In the genomic region with DNA sequence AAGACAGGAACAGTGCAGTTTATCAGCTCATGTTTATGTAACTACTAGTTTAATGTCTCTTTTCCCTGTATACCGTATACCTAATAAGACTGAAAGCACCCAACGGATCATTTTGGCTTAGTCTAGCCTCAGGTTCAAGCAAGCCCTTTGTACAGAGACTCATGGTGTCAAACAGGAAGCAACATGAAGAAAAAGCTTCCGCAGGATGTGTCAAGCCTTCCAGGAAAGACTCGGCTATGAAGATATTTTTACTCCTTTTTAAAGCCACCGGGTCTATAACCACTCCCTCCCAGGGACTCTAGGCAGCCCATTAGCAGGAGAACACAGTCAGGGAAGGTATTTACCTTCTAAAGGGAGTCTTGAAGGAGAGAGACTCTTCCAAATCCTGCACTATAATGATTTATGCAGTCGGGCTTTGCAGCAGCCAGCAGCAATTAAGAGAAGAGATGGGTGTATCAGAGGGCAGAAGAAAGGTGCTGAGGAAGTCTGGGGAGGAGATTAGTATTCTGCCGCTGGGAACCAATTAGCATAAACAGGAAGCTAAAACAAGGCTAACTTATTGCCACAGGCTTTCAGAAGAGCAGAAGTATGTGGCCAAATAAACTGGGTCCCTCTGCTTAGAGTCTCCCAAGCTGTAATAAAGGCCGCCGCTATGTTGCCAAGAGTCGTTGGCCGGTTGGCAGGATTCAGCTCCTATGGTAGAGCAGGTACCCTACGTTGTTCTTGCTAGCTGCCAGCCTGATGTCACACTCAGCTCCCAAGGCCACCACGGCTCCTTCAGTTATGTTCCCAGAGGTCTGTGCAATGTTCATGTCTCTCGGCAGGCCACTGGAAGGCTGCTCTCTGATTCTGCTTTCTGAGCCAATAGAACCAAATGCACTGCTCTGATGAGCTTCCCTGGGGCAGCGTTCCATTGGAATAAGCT, we compare ENCODE assay signal across 10 mouse cellular contexts.
A peak's percentile ranks its signal among the peaks of the same experiment; 100 is the strongest.
DNase-seq lines count a peak whose midpoint lies in the region; ATAC-seq and TF ChIP-seq lines count a peak whose summit lies in the region.
"Had no signal": no experiment of that assay in that cellular context is flagged by ENCODE, and none has a peak within 500 bp of the region (broad histone marks: within the 10 kb centered on the region; RNA-seq: fewer than 3 reads in every experiment).

No protein-coding gene starts in this region.

- DNase-seq in hindbrain, embryonic 14.5 days (ENCODE audit: low spot score), result no peak
- peak; percentile 33 for DNase-seq in MEL (ENCODE audit: low read depth, low spot score)
- DNase-seq in cerebellum, adult 9-10 months, result peak; percentile 41
- DNase-seq in layer of hippocampus, adult 9-11 months, result no peak
- no peak for DNase-seq in left cerebral cortex, postnatal 10 days (ENCODE audit: extremely low spot score in 1 of 2, low spot score in 2 of 2)
- no peak for DNase-seq in heart, adult 18-20 months
- DNase-seq: embryo, embryonic 11 days had no signal

- no peak overlapping the region for H3K9ac ChIP-seq in hindbrain, embryonic 13.5 days
- no peak overlapping the region for H3K9ac ChIP-seq in hindbrain, embryonic 14.5 days
- no peak overlapping the region for H3K9ac ChIP-seq in MEL (ENCODE audit: control insufficient read depth, low read depth, low read length, poor library complexity, severe bottlenecking)
- no peak overlapping the region for H3K9ac ChIP-seq in midbrain, embryonic 15.5 days

- no peaks in the 10 kb centered on the region for H3K36me3 ChIP-seq in hindbrain, embryonic 13.5 days
- no peaks in the 10 kb centered on the region for H3K36me3 ChIP-seq in hindbrain, embryonic 14.5 days (replicated peaks; ENCODE audit: control insufficient read depth, insufficient read depth)
- no peaks in the 10 kb centered on the region for H3K36me3 ChIP-seq in MEL (ENCODE audit: control insufficient read depth in 1 of 2, insufficient read depth in 2 of 2, low read length in 2 of 2)
- no peaks in the 10 kb centered on the region for H3K36me3 ChIP-seq in midbrain, embryonic 15.5 days (replicated peaks)
- H3K36me3 ChIP-seq: G1E had no signal

- H3K9me3 ChIP-seq in hindbrain, embryonic 13.5 days, result no peaks in the 10 kb centered on the region
- no peaks in the 10 kb centered on the region for H3K9me3 ChIP-seq in hindbrain, embryonic 14.5 days (ENCODE audit: control insufficient read depth, low read length)
- H3K9me3 ChIP-seq in MEL (replicated peaks; ENCODE audit: insufficient read depth, low read length), result no peaks in the 10 kb centered on the region
- H3K9me3 ChIP-seq in midbrain, embryonic 15.5 days, result no peaks in the 10 kb centered on the region

- H3K27ac ChIP-seq in hindbrain, embryonic 13.5 days, result peak overlapping the region; percentile 66; the same call in 1 of the 2 replicates
- H3K27ac ChIP-seq in hindbrain, embryonic 14.5 days, result no peak overlapping the region
- no peak overlapping the region for H3K27ac ChIP-seq in MEL (ENCODE audit: control insufficient read depth, low read depth, low read length)
- H3K27ac ChIP-seq in midbrain, embryonic 15.5 days, result 0 out of 2 replicates have a peak overlapping the region, but pooled peaks have one; percentile 37

- intact Hi-C loops in left cerebral cortex, postnatal 10 days (cut with DNase I), result loop anchor here (10.0 kb wide), 1 partner anchor 463 kb away; no protein-coding TSS in a partner anchor

- no peak for TF ChIP-seq POLR2A in MEL (IDR thresholded peaks at IDR 0.05; ENCODE audit: control insufficient read depth in 1 of 2, insufficient read depth in 1 of 2, low read depth in 1 of 2, low read length in 2 of 2, poor library complexity in 1 of 2)

- H3K4me2 ChIP-seq in hindbrain, embryonic 13.5 days, result no peak overlapping the region
- H3K4me2 ChIP-seq in hindbrain, embryonic 14.5 days (replicated peaks), result no peak overlapping the region
- H3K4me2 ChIP-seq in midbrain, embryonic 15.5 days, result no peak overlapping the region

- no peak for ATAC-seq in hindbrain, embryonic 13.5 days (ENCODE audit: low FRiP score)
- ATAC-seq in hindbrain, embryonic 14.5 days (ENCODE audit: low FRiP score), result no peak
- ATAC-seq in midbrain, embryonic 15.5 days (replicated peaks), result no peak; the same call in 1 of the 2 replicates

- no peak for TF ChIP-seq RAD21 in MEL (IDR thresholded peaks at IDR 0.05; ENCODE audit: low read depth, low read length)

- WGBS in hindbrain, embryonic 13.5 days, result 73% methylated on average over 15 of the region's 15 CpGs
- 65% methylated on average over 15 of the region's 15 CpGs for WGBS in hindbrain, embryonic 14.5 days
- WGBS in midbrain, embryonic 15.5 days, result 60% methylated on average over 15 of the region's 15 CpGs

- H3K79me2 ChIP-seq in MEL (ENCODE audit: control insufficient read depth, insufficient read depth, low read length, poor library complexity), result no peaks in the 10 kb centered on the region

- H3K4me3 ChIP-seq in hindbrain, embryonic 13.5 days, result no peak overlapping the region
- H3K4me3 ChIP-seq in hindbrain, embryonic 14.5 days (replicated peaks; ENCODE audit: low read length), result no peak overlapping the region
- no peak overlapping the region for H3K4me3 ChIP-seq in MEL (ENCODE audit: control insufficient read depth in 1 of 2, insufficient read depth in 1 of 2, low read depth in 2 of 2, low read length in 2 of 2)
- no peak overlapping the region for H3K4me3 ChIP-seq in midbrain, embryonic 15.5 days

- TF ChIP-seq CTCF in MEL (IDR thresholded peaks at IDR 0.05 in 2 of 3, conservative IDR thresholded peaks at IDR 0.05 in 1 of 3; ENCODE audit: control insufficient read depth in 1 of 3, insufficient read depth in 1 of 3, low read depth in 2 of 3, low read length in 3 of 3, poor library complexity in 1 of 3, severe bottlenecking in 1 of 3), result no peak

- TF ChIP-seq EP300 in MEL (IDR thresholded peaks at IDR 0.05; ENCODE audit: low read depth in 1 of 2, low read length in 2 of 2), result no peak

- peaks cover 43% of the 10 kb centered on the region for H3K4me1 ChIP-seq in hindbrain, embryonic 13.5 days (replicated peaks)
- peaks cover 18% of the 10 kb centered on the region; the same call in 1 of the 2 replicates for H3K4me1 ChIP-seq in hindbrain, embryonic 14.5 days (replicated peaks; ENCODE audit: control insufficient read depth, insufficient read depth, low read length)
- no peaks in the 10 kb centered on the region for H3K4me1 ChIP-seq in MEL (ENCODE audit: control insufficient read depth in 1 of 2, insufficient read depth in 2 of 2, low read length in 2 of 2)
- H3K4me1 ChIP-seq in midbrain, embryonic 15.5 days, result peaks cover 14% of the 10 kb centered on the region

- H3K27me3 ChIP-seq in hindbrain, embryonic 13.5 days, result no peaks in the 10 kb centered on the region
- no peaks in the 10 kb centered on the region for H3K27me3 ChIP-seq in hindbrain, embryonic 14.5 days (ENCODE audit: control insufficient read depth, insufficient read depth, low read length)
- H3K27me3 ChIP-seq in MEL (ENCODE audit: control insufficient read depth in 1 of 2, insufficient read depth in 2 of 2, low read length in 2 of 2), result no peaks in the 10 kb centered on the region; a peak in 2 of 4 replicates
- H3K27me3 ChIP-seq in midbrain, embryonic 15.5 days (replicated peaks), result no peaks in the 10 kb centered on the region

TF ChIP-seq in MEL, 35 proteins besides CTCF, POLR2A, EP300 and RAD21:
- TF ChIP-seq MAX (IDR thresholded peaks at IDR 0.05; ENCODE audit: low read length), result no peak
- TF ChIP-seq BHLHE40 (IDR thresholded peaks at IDR 0.05; ENCODE audit: borderline replicate concordance, low read depth, low read length), result no peak
- no peak for TF ChIP-seq GABPA (IDR thresholded peaks at IDR 0.05; ENCODE audit: low read depth, low read length)
- no peak for TF ChIP-seq ZC3H11A (IDR thresholded peaks at IDR 0.05; ENCODE audit: low read depth, low read length)
- TF ChIP-seq MYB (IDR thresholded peaks at IDR 0.05; ENCODE audit: low read depth, low read length), result no peak
- TF ChIP-seq ELF1 (IDR thresholded peaks at IDR 0.05; ENCODE audit: low read depth, low read length), result no peak
- no peak for TF ChIP-seq SIN3A (IDR thresholded peaks at IDR 0.05; ENCODE audit: low read length)
- TF ChIP-seq ZKSCAN1 (IDR thresholded peaks at IDR 0.05; ENCODE audit: low read depth, low read length), result no peak
- no peak for TF ChIP-seq CHD2 (IDR thresholded peaks at IDR 0.05; ENCODE audit: low read length)
- TF ChIP-seq ETS1 (IDR thresholded peaks at IDR 0.05; ENCODE audit: low read depth, low read length), result no peak
- no peak for TF ChIP-seq MAZ (IDR thresholded peaks at IDR 0.05; ENCODE audit: low read depth, low read length)
- TF ChIP-seq USF1 (IDR thresholded peaks at IDR 0.05; ENCODE audit: low read depth, low read length), result no peak

Comparison
In these comparisons a context has a peak if more than half of its experiments do, and no peak if none do; other contexts are left out.
1. H3K27ac ChIP-seq: peak in hindbrain, embryonic 13.5 days (single experiment) and midbrain, embryonic 15.5 days (single experiment); none in hindbrain, embryonic 14.5 days (single experiment) and MEL (single experiment).
2. DNase-seq: peak in MEL (single experiment) and cerebellum, adult 9-10 months (single experiment); none in hindbrain, embryonic 14.5 days (single experiment), layer of hippocampus, adult 9-11 months (single experiment), left cerebral cortex, postnatal 10 days (0 of 2) and heart, adult 18-20 months (0 of 2).